Mouse (Mus musculus): Measurements from ENCODE around the gene Sardh. TPM values are rescaled to one million over a fixed set of nuclear protein-coding genes. Genes with fewer than 3 reads are reported as not detected.

The Sardh gene
- polyA plus RNA-seq, 1 experiment from 2014 or later = 41.5 TPM

- no peak for ATAC-seq
- Histone ChIP-seq H3K27ac (no peak overlapping the region), H3K9me3 (replicated peaks) (no peaks in the 10 kb centered on the region), H3K4me1 (0 out of 2 replicates have a peak, but pooled peaks cover 13% of the 10 kb centered on the region), H3K27me3 (replicated peaks) (no peaks in the 10 kb centered on the region), H3K9ac (no peak overlapping the region), H3K4me3 (no peak overlapping the region), H3K4me2 (no peak overlapping the region), H3K36me3 (peaks cover 7% of the 10 kb centered on the region; the same call in 1 of the 2 replicates)
- 83% methylated on average over 1 of the region's 1 CpGs for WGBS (ENCODE audit: insufficient replicate concordance)
Measured at GRCm38 (mm10) chr2:27200586-27200985, 47.6 kb downstream of the Sardh start.

GRCm38 (mm10) chr2:27198551-27199246 lies 49.4 kb downstream of the Sardh start:
- Histone ChIP-seq H3K27me3 (replicated peaks) (no peaks in the 10 kb centered on the region), H3K4me2 (no peak overlapping the region), H3K9ac (no peak overlapping the region), H3K27ac (peak overlapping the region; percentile 31; the same call in 1 of the 2 replicates), H3K9me3 (replicated peaks) (no peaks in the 10 kb centered on the region), H3K36me3 (peaks cover 11% of the 10 kb centered on the region; the same call in 1 of the 2 replicates), H3K4me3 (no peak overlapping the region), H3K4me1 (0 out of 2 replicates have a peak, but pooled peaks cover 13% of the 10 kb centered on the region)
- WGBS (ENCODE audit: insufficient replicate concordance) = 33% methylated on average over 5 of the region's 5 CpGs
- no peak for ATAC-seq

- H3K27me3 ChIP-seq (replicated peaks) = no peaks in the 10 kb centered on the region
- WGBS (ENCODE audit: insufficient replicate concordance) = 44% methylated on average over 4 of the region's 4 CpGs
- no peak overlapping the region for H3K4me3 ChIP-seq
- no peak overlapping the region for H3K9ac ChIP-seq
- no peak overlapping the region for H3K27ac ChIP-seq
- no peak overlapping the region for H3K4me2 ChIP-seq
- H3K36me3 ChIP-seq = peaks cover 9% of the 10 kb centered on the region; the same call in 1 of the 2 replicates
- H3K4me1 ChIP-seq = no peaks in the 10 kb centered on the region
- no peak for ATAC-seq
- no peaks in the 10 kb centered on the region for H3K9me3 ChIP-seq (replicated peaks)
Measured at GRCm38 (mm10) chr2:27189994-27190393, 58.1 kb downstream of the Sardh start.

- H3K4me1 ChIP-seq = no peaks in the 10 kb centered on the region
- no peak for ATAC-seq
Measured at GRCm38 (mm10) chr2:27187531-27187930, 60.6 kb downstream of the Sardh start.

GRCm38 (mm10) chr2:27183734-27184133 lies 64.4 kb downstream of the Sardh start:
- no peak overlapping the region for H3K9ac ChIP-seq
- no peaks in the 10 kb centered on the region for H3K4me1 ChIP-seq
- no peak overlapping the region for H3K4me2 ChIP-seq
- no peak overlapping the region for H3K27ac ChIP-seq
- H3K27me3 ChIP-seq (replicated peaks) = no peaks in the 10 kb centered on the region
- H3K9me3 ChIP-seq (replicated peaks) = no peaks in the 10 kb centered on the region
- no peak for ATAC-seq
- no peaks in the 10 kb centered on the region for H3K36me3 ChIP-seq
- WGBS (ENCODE audit: insufficient replicate concordance) = 69% methylated on average over 12 of the region's 12 CpGs
- no peak overlapping the region for H3K4me3 ChIP-seq

More at GRCm38 (mm10) chr2:27187531-27187930, 60.6 kb downstream of the Sardh start:
- Histone ChIP-seq H3K27me3 (replicated peaks) (no peaks in the 10 kb centered on the region), H3K9ac (no peak overlapping the region), H3K36me3 (peaks cover 9% of the 10 kb centered on the region; the same call in 1 of the 2 replicates), H3K4me2 (no peak overlapping the region), H3K27ac (no peak overlapping the region), H3K9me3 (replicated peaks) (no peaks in the 10 kb centered on the region), H3K4me3 (no peak overlapping the region)
- 55% methylated on average over 6 of the region's 6 CpGs for WGBS (ENCODE audit: insufficient replicate concordance)

GRCm38 (mm10) chr2:27181907-27182306 lies 66.2 kb downstream of the Sardh start:
- Histone ChIP-seq H3K4me1 (no peaks in the 10 kb centered on the region), H3K4me3 (no peak overlapping the region), H3K9ac (no peak overlapping the region), H3K4me2 (no peak overlapping the region), H3K36me3 (no peaks in the 10 kb centered on the region), H3K27ac (no peak overlapping the region), H3K9me3 (replicated peaks) (no peaks in the 10 kb centered on the region), H3K27me3 (replicated peaks) (no peaks in the 10 kb centered on the region)
- WGBS (ENCODE audit: insufficient replicate concordance) = 39% methylated on average over 4 of the region's 4 CpGs
- ATAC-seq = no peak

- Histone ChIP-seq H3K4me2 (no peak overlapping the region), H3K36me3 (no peaks in the 10 kb centered on the region), H3K27me3 (replicated peaks) (no peaks in the 10 kb centered on the region), H3K9me3 (replicated peaks) (no peaks in the 10 kb centered on the region), H3K27ac (no peak overlapping the region), H3K9ac (no peak overlapping the region), H3K4me1 (no peaks in the 10 kb centered on the region), H3K4me3 (no peak overlapping the region)
- ATAC-seq = no peak
- 70% methylated on average over 8 of the region's 8 CpGs for WGBS (ENCODE audit: insufficient replicate concordance)
Measured at GRCm38 (mm10) chr2:27179101-27179500, 69.0 kb downstream of the Sardh start.

- WGBS (ENCODE audit: insufficient replicate concordance) = 62% methylated on average over 10 of the region's 10 CpGs
- no peaks in the 10 kb centered on the region for H3K4me1 ChIP-seq
- H3K27me3 ChIP-seq (replicated peaks) = no peaks in the 10 kb centered on the region; the same call in 1 of the 2 replicates
- no peak overlapping the region for H3K4me2 ChIP-seq
- no peak for ATAC-seq
- no peak overlapping the region for H3K4me3 ChIP-seq
- H3K36me3 ChIP-seq = no peaks in the 10 kb centered on the region
- H3K27ac ChIP-seq = no peak overlapping the region
- H3K9ac ChIP-seq = no peak overlapping the region
- H3K9me3 ChIP-seq (replicated peaks) = no peaks in the 10 kb centered on the region
Measured at GRCm38 (mm10) chr2:27175696-27176267, 72.4 kb downstream of the Sardh start.

GRCm38 (mm10) chr2:27174242-27174641 lies 73.9 kb downstream of the Sardh start:
- no peaks in the 10 kb centered on the region; the same call in 1 of the 2 replicates for H3K27me3 ChIP-seq (replicated peaks)
- H3K4me1 ChIP-seq = no peaks in the 10 kb centered on the region
- H3K4me3 ChIP-seq = no peak overlapping the region
- 53% methylated on average over 2 of the region's 2 CpGs for WGBS (ENCODE audit: insufficient replicate concordance)
- no peak overlapping the region for H3K9ac ChIP-seq
- no peaks in the 10 kb centered on the region for H3K9me3 ChIP-seq (replicated peaks)
- H3K36me3 ChIP-seq = no peaks in the 10 kb centered on the region
- no peak overlapping the region for H3K4me2 ChIP-seq
- no peak overlapping the region for H3K27ac ChIP-seq
- ATAC-seq = no peak

GRCm38 (mm10) chr2:27166999-27167398 lies 81.1 kb downstream of the Sardh start:
- Histone ChIP-seq H3K4me3 (no peak overlapping the region), H3K4me2 (no peak overlapping the region), H3K9me3 (replicated peaks) (no peaks in the 10 kb centered on the region), H3K27me3 (replicated peaks) (peaks cover 6% of the 10 kb centered on the region; the same call in 1 of the 2 replicates), H3K4me1 (no peaks in the 10 kb centered on the region), H3K27ac (no peak overlapping the region), H3K36me3 (no peaks in the 10 kb centered on the region), H3K9ac (no peak overlapping the region)
- WGBS (ENCODE audit: insufficient replicate concordance) = 13% methylated on average over 2 of the region's 2 CpGs
- ATAC-seq = no peak

- H3K36me3 ChIP-seq = no peaks in the 10 kb centered on the region
- no peaks in the 10 kb centered on the region for H3K9me3 ChIP-seq (replicated peaks)
- no peak overlapping the region for H3K4me3 ChIP-seq
- peaks cover 6% of the 10 kb centered on the region; the same call in 1 of the 2 replicates for H3K27me3 ChIP-seq (replicated peaks)
- H3K4me2 ChIP-seq = no peak overlapping the region
- no peaks in the 10 kb centered on the region for H3K4me1 ChIP-seq
- H3K27ac ChIP-seq = no peak overlapping the region
- no peak overlapping the region for H3K9ac ChIP-seq
- 44% methylated on average over 2 of the region's 2 CpGs for WGBS (ENCODE audit: insufficient replicate concordance)
- ATAC-seq = no peak
Measured at GRCm38 (mm10) chr2:27166074-27166473, 82.1 kb downstream of the Sardh start.

- no peak within 1 kb of the TSS for H3K9ac ChIP-seq
- 60% methylated on average over 12 of the region's 12 CpGs for WGBS (ENCODE audit: insufficient replicate concordance)
- no peaks in the 10 kb centered on the region for H3K4me1 ChIP-seq
- no peaks in the 10 kb centered on the region for H3K9me3 ChIP-seq (replicated peaks)
- no peak within 1 kb of the TSS for H3K4me2 ChIP-seq
- peaks cover 6% of the 10 kb centered on the region; the same call in 1 of the 2 replicates for H3K27me3 ChIP-seq (replicated peaks)
- ATAC-seq = no peak
- H3K36me3 ChIP-seq = no peaks in the 10 kb centered on the region
- H3K4me3 ChIP-seq = no peak within 1 kb of the TSS
- no peak within 1 kb of the TSS for H3K27ac ChIP-seq
Measured at GRCm38 (mm10) chr2:27164796-27165590, 83.1 kb downstream of the Sardh start, which contains the start of gene Dbh. TSS of gene Dbh (plus strand) at chr2:27165233.

Data from liver, embryonic 12.5 days (tissue).